Mouse (Mus musculus) CH12.LX (cell line): ENCODE results near the gene Nupr1.

ENCODE experiments used
- CTCF ChIP-seq, 2 experiments: IDR thresholded peaks in 1 of 2; conservative IDR thresholded peaks in 1 of 2; 2 replicates each; pipeline ENCODE4 v1.5.1; 2011 to 2012; ENCODE audit warnings: low read depth in 2 of 2, low read length in 2 of 2, improper control_type of control experiment in 1 of 2, inconsistent platforms in 1 of 2, mild to moderate bottlenecking in 1 of 2, moderate library complexity in 1 of 2
- POLR2A ChIP-seq: IDR thresholded peaks from 2 replicates; pipeline ENCODE4 v1.6.1; 2011; ENCODE audit warnings: low read depth, mild to moderate bottlenecking, improper control_type of control experiment, low read length
- SMC3 ChIP-seq: IDR thresholded peaks from 2 replicates; pipeline ENCODE4 v1.6.1; 2011; ENCODE audit warnings: low read depth, low read length, improper control_type of control experiment
- ZMIZ1 ChIP-seq: IDR thresholded peaks from 2 replicates; pipeline ENCODE4 v1.6.1; 2012; ENCODE audit warnings: low read depth, mild to moderate bottlenecking, inconsistent platforms, low read length, improper control_type of control experiment

- TF ChIP-seq CTCF (conservative IDR thresholded peaks at IDR 0.05 in 1 of 2, IDR thresholded peaks at IDR 0.05 in 1 of 2; ENCODE audit: low read depth in 2 of 2, low read length in 2 of 2) (no peak), SMC3 (no peak), ZMIZ1 (no peak), POLR2A (no peak)
Observed at GRCm38 (mm10) chr7:126582759-126583158, 47.9 kb downstream of the Nupr1 start.
